Mouse (Mus musculus): ENCODE results near the gene Agpat1.

The Agpat1 gene

GRCm38 (mm10) chr17:34606186-34607039, 2.4 kb downstream of the Agpat1 start:
- no peak for DNase-seq (ENCODE audit: low read depth, low spot score)

- no peak for DNase-seq (ENCODE audit: low read depth, low spot score)
Observed at GRCm38 (mm10) chr17:34607997-34608396, 3.9 kb downstream of the Agpat1 start.

- no peak for DNase-seq (ENCODE audit: low read depth, low spot score)
Observed at GRCm38 (mm10) chr17:34611050-34611449, 7.0 kb downstream of the Agpat1 start.

- DNase-seq (ENCODE audit: low read depth, low spot score) = no peak
Observed at GRCm38 (mm10) chr17:34613054-34613645, 9.1 kb downstream of the Agpat1 start.

- DNase-seq (ENCODE audit: low read depth, low spot score) = no peak
Observed at GRCm38 (mm10) chr17:34613830-34614229, 9.8 kb downstream of the Agpat1 start.

- DNase-seq (ENCODE audit: low read depth, low spot score) = no peak
Observed at GRCm38 (mm10) chr17:34615871-34616270, 11.8 kb downstream of the Agpat1 start, which contains the start of gene Egfl8. Egfl8 (minus strand) TSS chr17:34615971.

GRCm38 (mm10) chr17:34618999-34619398, 14.9 kb downstream of the Agpat1 start:
- peak; percentile 59 for DNase-seq (ENCODE audit: low read depth, low spot score)

GRCm38 (mm10) chr17:34621006-34621405, 16.9 kb downstream of the Agpat1 start:
- no peak for DNase-seq (ENCODE audit: low read depth, low spot score)

GRCm38 (mm10) chr17:34623161-34623560, 19.1 kb downstream of the Agpat1 start:
- DNase-seq (ENCODE audit: low read depth, low spot score) = no peak

GRCm38 (mm10) chr17:34624981-34625380, 20.9 kb downstream of the Agpat1 start:
- DNase-seq (ENCODE audit: low read depth, low spot score) = no peak

- DNase-seq (ENCODE audit: low read depth, low spot score) = no peak
Observed at GRCm38 (mm10) chr17:34626062-34626772, 22.2 kb downstream of the Agpat1 start.

GRCm38 (mm10) chr17:34626773-34627092, 22.7 kb downstream of the Agpat1 start:
- no peak for DNase-seq (ENCODE audit: low read depth, low spot score)

GRCm38 (mm10) chr17:34627093-34627942, 23.3 kb downstream of the Agpat1 start:
- peak; percentile 81 for DNase-seq (ENCODE audit: low read depth, low spot score)

- DNase-seq (ENCODE audit: low read depth, low spot score) = no peak
Observed at GRCm38 (mm10) chr17:34627943-34628643, 24.0 kb downstream of the Agpat1 start, which contains the start of gene Ppt2. Ppt2 (minus strand) TSS chr17:34628510.

GRCm38 (mm10) chr17:34628644-34628967, 24.5 kb downstream of the Agpat1 start:
- no peak for DNase-seq (ENCODE audit: low read depth, low spot score)

- DNase-seq (ENCODE audit: low read depth, low spot score) = no peak
Observed at GRCm38 (mm10) chr17:34629221-34629751, 25.2 kb downstream of the Agpat1 start, which contains the start of gene Prrt1. Prrt1 (plus strand) TSS chr17:34629533.

- DNase-seq (ENCODE audit: low read depth, low spot score) = no peak
Observed at GRCm38 (mm10) chr17:34629796-34630603, 25.9 kb downstream of the Agpat1 start.

- no peak for DNase-seq (ENCODE audit: low read depth, low spot score)
Observed at GRCm38 (mm10) chr17:34630761-34631301, 26.8 kb downstream of the Agpat1 start.

- no peak for DNase-seq (ENCODE audit: low read depth, low spot score)
Observed at GRCm38 (mm10) chr17:34631647-34632046, 27.6 kb downstream of the Agpat1 start.
